Mouse (Mus musculus): Measurements from ENCODE around the gene Lypd5.

Gene Lypd5

DNA sequence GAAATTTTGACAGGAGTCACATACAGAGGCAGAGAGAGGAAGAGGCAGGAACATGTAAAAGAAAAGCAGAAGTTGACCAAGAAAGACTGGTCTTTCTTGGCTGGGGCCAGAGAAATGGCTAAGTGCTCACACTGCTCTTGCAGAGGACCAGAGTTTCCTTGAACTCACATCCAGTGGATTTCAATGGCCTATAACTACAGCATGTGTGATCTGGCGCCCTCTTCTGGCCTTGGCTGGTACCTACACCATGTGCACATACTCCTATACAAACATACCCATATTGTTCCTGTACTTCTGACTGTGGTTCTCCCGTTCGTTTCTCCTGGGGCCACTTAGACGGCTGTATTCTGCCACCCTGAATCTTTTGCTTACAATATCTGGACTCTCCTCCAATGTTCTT is 12.0 kb downstream of the Lypd5 start:
- no peak for DNase-seq (ENCODE audit: low spot score)

DNA sequence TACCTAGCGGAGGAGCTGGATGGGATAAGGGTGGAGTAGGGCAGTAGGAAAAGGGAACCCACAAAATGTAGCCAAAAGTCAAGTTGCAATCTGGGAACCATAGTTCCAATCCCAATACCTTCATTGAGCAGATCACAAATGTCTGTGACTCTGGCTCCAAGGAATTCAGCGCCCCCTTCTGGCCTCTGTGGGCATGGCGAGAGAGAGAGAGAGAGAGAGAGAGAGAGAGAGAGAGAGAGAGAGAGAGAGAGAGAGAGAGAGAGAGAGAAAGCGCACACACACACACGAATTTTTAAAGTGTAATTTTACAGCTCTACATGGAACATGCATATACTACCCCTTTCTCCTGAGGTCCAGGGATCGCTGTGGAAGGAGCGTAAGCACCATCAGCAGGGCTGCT is 14.2 kb downstream of the Lypd5 start:
- peak; percentile 25 for DNase-seq (ENCODE audit: low spot score)

DNA sequence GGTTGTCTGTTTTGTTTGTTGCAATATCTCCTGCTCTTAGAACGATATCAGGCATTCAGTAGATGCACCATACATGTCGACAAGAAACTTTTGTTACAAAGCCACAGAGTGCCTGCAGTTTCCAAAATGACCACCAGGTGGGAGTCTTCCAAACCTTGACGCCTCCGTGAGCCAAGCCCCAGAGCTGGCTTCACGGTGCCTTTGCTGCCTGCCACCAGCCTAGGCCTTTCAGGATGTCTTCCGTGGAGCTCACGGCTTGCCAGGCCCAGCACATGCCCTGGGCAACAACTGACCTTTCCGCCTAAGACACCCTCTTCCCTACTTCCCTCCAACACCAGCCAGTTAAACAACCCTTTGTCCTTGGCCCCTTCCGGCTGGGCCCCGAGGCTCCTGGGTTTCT is 15.8 kb downstream of the Lypd5 start:
- DNase-seq (ENCODE audit: low spot score), result peak; percentile 89

DNA sequence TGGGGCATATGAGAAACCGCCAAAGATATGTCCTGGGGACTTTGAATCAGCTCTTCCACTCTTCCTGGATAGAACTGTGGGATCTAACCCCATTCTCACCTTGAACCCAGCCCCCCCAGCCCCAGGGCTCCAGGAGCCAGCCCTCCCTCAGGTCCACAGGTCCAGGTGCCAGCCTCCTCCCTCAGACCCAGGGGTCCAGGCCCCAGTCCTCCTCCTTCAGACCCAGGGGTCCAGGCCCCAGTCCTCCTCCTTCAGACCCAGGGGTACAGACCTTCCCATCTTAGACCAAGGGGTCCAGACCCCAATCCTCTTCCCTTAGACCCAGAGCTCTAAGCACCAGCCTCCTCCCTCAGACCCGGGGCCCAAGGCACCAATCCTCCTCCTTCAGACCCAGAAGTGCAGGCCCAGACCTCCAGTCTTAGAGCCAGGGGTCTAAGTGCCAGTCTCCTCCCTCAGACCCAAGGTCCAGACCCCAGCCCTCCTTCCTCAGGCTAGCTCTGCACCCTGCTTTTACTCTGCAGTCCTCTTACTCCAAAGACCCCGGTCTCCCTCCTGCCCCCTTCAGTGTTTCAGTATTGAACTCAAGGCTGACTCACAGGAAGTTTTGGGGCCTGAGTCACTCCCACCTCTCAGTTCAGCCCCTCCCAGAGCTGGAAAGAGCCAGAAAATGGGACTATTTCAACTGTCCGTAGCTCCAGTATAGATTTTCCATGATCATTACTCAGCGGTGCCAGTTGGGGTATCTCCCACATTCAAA is 16.4 kb downstream of the Lypd5 start:
- no peak for DNase-seq (ENCODE audit: low spot score)

GRCm38 (mm10) chr7:24366716-24367632 is 18.0 kb downstream of the Lypd5 start:
- no peak for DNase-seq (ENCODE audit: low spot score)

DNA sequence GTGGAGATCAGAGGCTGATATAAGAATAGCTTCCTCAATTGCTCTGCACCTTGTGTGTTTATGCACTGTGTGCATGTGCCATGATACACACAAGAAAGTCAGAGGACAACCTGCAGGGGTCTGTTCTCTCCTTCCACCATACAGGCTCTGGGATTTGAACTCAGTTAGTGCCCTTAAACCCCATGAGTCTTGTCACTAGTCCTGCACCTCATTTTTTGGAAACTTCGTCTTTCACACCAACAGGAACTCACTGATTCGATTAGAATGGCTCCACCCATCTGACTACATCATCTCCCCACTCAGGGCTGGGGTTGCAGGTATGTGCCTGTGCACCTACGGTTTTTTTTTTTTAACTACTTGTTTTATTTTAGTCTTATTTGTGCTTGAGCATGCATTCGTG is 19.2 kb downstream of the Lypd5 start:
- no peak for DNase-seq (ENCODE audit: low spot score)

- no peak for DNase-seq (ENCODE audit: low spot score)
Observed at GRCm38 (mm10) chr7:24368946-24369345, 19.9 kb downstream of the Lypd5 start.

DNA sequence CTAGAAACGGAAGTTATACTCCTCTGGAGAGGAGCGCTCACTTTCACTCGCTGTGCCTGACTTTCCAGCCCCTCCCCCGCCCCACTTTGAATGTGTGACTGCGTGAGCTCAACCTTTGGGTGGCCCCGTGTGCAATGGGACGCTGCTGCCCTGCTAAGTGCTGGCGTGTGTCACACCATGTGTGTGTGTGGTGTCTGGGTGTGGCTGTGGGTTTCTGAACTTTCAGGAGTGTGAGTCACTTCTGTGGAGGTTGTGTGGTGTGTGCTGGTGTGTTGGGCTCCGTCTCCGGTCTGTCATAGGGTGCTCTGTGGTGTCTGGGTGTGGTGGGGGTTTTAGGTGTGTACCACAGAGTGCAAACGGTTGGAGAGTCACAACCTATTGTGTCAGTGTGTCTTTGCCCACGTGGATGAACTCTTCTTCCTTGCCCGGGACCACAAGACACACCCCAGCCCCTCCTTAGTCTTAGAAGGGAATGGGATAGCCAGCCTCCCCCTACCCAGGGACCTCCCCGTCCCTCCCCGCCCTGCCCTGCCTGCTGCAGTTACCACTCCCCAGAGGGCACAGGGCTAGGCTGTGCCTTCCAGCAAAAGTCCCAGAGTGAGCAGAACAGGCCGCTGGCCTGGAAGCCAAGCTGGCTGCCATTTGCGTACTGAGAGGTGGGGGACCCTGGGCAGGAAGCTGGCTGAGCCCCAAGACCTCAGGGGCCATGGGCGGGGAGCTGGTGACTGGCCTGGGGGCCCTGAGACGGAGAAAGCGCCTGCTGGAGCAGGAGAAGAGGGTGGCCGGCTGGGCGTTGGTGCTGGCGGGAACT is 20.9 kb downstream of the Lypd5 start, which contains the start of gene Kcnn4:
Kcnn4 (plus strand) TSS at position 533 of the 811 bp plus-strand sequence.
- no peak for DNase-seq (ENCODE audit: low spot score)

DNA sequence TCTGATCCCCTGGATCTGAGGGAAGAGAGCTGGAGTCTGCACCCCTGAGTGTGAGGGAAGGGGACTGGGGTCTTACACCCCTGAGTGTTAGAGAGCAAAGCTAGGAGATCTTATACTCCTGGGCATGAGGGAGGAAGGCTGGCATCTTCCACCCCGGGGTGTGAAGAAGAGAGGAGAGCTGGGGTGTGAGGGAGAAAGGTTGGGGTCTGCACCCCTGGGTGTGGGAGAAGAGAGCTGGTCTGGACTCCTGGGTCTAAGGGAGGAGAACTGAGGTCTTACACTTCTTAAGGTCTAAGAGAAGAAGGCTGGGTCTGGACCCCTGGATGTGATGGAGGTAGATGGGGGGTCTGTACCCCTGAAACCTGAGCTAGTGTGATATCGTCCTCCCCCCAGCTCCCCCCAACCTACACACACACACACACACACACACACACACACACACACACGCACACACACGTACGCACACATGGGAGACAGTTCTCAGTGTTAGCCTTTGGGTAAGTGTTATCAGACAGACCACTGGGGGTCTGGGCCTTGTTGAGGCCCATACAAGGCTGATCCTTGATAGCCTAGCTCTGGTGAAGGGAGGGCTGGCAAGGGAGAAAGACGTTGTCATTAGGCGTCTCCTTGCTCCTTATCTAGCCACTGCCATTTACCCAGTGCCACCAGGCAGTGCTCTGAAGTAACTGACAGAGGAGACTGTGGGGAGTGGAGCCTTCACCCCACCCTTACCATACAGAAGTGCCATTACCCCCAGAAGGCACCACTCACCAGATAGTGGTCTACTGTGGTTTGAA is 22.2 kb downstream of the Lypd5 start:
- no peak for DNase-seq (ENCODE audit: low spot score)

DNA sequence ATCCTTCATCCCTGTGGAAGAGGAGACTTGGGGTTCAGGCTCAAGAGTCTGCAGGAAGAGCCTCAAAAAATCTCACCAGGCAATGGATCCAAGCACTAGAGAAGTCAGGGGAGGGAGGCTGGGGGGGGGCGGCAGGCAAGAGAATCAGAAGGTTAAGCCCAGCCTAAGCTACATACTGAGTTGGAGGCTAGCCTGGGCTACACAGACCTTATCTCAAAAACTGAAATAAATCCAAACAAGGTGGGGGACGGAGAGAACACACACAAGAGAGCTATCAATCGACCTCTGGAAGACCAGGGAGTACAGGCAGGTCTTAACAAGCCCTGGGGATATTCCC is 22.8 kb downstream of the Lypd5 start:
- DNase-seq (ENCODE audit: low spot score), result no peak

DNA sequence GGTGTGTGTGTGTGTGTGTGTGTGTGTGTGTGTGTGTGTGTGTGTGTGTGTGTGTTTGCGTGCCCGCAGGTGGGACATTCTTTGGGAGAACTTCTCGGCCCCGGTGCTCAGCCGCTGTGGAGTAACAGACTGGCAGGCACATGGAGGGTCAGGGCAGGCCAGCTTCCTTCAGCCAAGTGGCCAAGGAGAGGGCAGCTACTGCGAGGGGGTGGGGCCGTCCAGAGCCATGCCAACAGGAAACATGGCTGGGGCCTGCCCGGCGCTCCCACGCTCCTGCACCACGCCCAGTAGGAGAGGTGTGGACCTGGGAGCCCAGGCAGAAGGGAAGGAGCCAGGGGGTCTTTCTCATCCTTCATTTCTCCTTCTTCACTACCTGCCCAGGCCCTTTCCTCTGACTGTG is 23.3 kb downstream of the Lypd5 start:
- DNase-seq (ENCODE audit: low spot score), result no peak

GRCm38 (mm10) chr7:24372786-24373185 is 23.8 kb downstream of the Lypd5 start:
- DNase-seq (ENCODE audit: low spot score), result no peak

DNA sequence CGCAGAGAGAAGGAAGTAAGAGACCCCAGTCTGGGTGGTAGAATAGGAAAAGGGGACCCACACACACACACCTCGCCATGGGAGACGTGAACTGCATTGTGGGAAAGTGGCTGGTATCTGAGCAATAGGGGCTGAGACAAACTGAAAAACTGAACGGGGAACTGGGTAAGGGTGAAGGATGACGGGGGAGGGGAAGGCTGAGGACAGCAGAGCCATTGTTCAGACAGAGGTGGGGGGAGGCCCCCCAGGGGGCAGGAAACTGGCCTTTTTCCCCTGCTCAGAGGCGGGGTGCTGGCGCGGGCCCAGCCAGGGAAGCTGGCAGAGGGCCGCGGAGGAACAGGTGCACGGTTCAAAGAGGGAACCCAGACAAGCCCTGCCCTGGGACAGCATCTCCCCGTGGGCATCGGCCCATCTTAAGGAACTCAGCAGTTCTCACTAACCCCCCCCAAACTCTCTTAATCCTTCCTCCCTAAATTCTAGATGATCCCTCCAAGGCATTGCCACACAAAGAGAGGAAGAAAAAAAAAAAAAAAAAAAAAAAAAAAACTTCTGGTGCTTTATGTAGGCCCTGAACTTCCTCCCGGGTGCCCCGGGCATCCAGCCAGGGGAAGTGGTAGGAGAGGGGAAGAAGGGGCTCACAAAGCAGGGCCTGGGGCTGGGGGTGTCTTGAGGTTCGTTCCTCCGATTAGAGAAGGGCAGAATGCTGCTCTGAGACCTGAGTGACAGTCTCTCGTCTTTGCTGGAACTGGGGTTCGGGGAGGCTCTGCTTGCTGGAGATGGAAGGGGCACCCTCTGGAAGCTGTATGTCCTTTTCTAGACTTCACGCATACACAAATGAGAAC is 24.8 kb downstream of the Lypd5 start:
- DNase-seq (ENCODE audit: low spot score), result no peak

- DNase-seq (ENCODE audit: low spot score), result no peak
Observed at GRCm38 (mm10) chr7:24376456-24376855, 27.5 kb downstream of the Lypd5 start.

- no peak for DNase-seq (ENCODE audit: low spot score)
Observed at GRCm38 (mm10) chr7:24377091-24377865, 28.3 kb downstream of the Lypd5 start.

GRCm38 (mm10) chr7:24378049-24378701 is 29.2 kb downstream of the Lypd5 start:
- DNase-seq (ENCODE audit: low spot score), result no peak

DNA sequence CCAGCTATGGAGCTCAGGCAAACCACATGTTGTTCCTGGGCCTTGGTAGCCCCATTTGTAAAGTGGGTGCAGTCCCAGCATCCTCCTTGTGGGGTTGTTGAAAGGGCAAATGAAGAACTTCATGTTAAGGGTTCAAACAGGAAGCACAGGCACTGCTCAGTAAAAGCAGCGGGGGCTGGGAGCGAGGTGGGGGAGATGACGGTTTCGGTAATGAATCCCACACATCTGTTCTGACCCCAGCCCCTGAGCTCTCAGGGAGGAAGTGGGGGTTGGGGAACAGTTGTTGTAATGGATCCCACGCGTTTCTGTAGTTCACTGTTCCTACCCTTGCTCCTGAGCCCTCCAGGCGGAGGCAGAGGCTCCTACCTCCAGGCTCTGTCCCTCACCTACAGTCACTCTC is 30.9 kb downstream of the Lypd5 start:
- DNase-seq (ENCODE audit: low spot score), result no peak

GRCm38 (mm10) chr7:24380370-24380769 is 31.4 kb downstream of the Lypd5 start:
- DNase-seq (ENCODE audit: low spot score), result no peak

DNA sequence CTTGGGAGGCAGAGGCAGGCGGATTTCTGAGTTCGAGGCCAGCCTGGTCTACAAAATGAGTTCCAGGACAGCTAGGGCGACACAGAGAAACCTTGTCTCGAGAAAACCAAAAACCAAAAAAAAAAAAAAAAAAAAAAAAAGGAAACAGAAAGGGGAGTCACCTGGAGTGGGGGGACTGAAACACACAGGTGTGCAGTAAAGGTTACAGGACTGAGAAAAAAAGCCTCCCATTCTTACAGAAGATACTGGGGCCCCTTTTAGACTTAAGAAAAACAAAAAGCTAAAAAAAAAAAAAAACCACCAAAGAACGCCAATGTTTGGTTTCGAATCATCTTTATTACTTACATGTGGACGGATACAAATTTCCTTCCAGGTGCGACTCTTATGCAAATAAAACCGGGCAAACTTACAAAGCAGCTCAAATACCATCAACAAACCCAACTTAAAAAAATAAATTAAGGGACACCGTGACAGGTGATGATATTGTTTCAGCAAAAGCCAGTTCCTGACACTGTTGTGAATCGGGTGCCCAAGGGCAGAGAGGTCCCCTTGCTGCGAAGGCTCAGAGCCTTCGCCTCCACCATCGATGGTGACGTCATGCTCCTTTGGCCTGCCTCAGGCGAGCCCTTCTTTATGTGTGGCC is 33.9 kb downstream of the Lypd5 start:
- DNase-seq (ENCODE audit: low spot score), result no peak
